Mouse (Mus musculus) testis, adult 2 months (tissue): ENCODE results near the gene Ubl5.

Experiments used
- CTCF ChIP-seq: fragments of 200-500 bp; IDR thresholded peaks from 2 replicates; pipeline ENCODE4 v1.5.1; 2012; ENCODE audit warnings: low read depth, mild to moderate bottlenecking, inconsistent platforms, low read length, moderate library complexity; ENCODE audit not compliant: control insufficient read depth, insufficient read depth, insufficient replicate concordance
- POLR2A ChIP-seq: fragments of 200-500 bp; IDR thresholded peaks from 2 replicates; pipeline ENCODE4 v1.6.1; 2012; ENCODE audit warnings: low read depth, mild to moderate bottlenecking, inconsistent platforms, low read length, moderate library complexity; ENCODE audit not compliant: control insufficient read depth

- no peak for TF ChIP-seq CTCF
- TF ChIP-seq POLR2A, result no peak
Measured at GRCm38 (mm10) chr9:20601270-20601669, 41.4 kb upstream of the Ubl5 start.
